Comparison of ENCODE assay signal across 9 mouse cellular contexts in genomic region chr4:34881851-34882250, GRCm38 (mm10). TPM values are rescaled to one million over a fixed set of nuclear protein-coding genes. Genes with fewer than 3 reads are reported as not detected.
DNase-seq lines count a peak whose midpoint lies in the region; ATAC-seq and TF ChIP-seq lines count a peak whose summit lies in the region.
"Had no signal": no experiment of that assay in that cellular context is flagged by ENCODE, and none has a peak within 500 bp of the region (broad histone marks: within the 10 kb centered on the region; RNA-seq: fewer than 3 reads in every experiment).

No protein-coding gene starts in this region.

- no peaks in the 10 kb centered on the region for H3K36me3 ChIP-seq in heart, embryonic 15.5 days
- H3K36me3 ChIP-seq in MEL (ENCODE audit: control insufficient read depth in 1 of 2, insufficient read depth in 2 of 2, low read length in 2 of 2) = peaks cover 2 to 23% of the 10 kb centered on the region in 2 experiments; a peak in 3 of 4 replicates
- H3K36me3 ChIP-seq in hindbrain, embryonic 10.5 days = peaks cover 44% of the 10 kb centered on the region
- no peaks in the 10 kb centered on the region for H3K36me3 ChIP-seq in midbrain, embryonic 11.5 days (ENCODE audit: control insufficient read depth, insufficient read depth, low read length)

- 12% methylated on average over 4 of the region's 4 CpGs for WGBS in heart, embryonic 15.5 days
- WGBS in hindbrain, embryonic 10.5 days = 23% methylated on average over 4 of the region's 4 CpGs
- WGBS in midbrain, embryonic 11.5 days = 24% methylated on average over 4 of the region's 4 CpGs

- no peak for TF ChIP-seq CTCF in MEL (IDR thresholded peaks at IDR 0.05 in 2 of 3, conservative IDR thresholded peaks at IDR 0.05 in 1 of 3; ENCODE audit: control insufficient read depth in 1 of 3, insufficient read depth in 1 of 3, low read depth in 2 of 3, low read length in 3 of 3, poor library complexity in 1 of 3, severe bottlenecking in 1 of 3)

- H3K27me3 ChIP-seq in heart, embryonic 15.5 days = no peaks in the 10 kb centered on the region
- no peaks in the 10 kb centered on the region for H3K27me3 ChIP-seq in MEL (ENCODE audit: control insufficient read depth in 1 of 2, insufficient read depth in 2 of 2, low read length in 2 of 2)
- no peaks in the 10 kb centered on the region for H3K27me3 ChIP-seq in hindbrain, embryonic 10.5 days (ENCODE audit: insufficient read depth, poor library complexity, severe bottlenecking)
- H3K27me3 ChIP-seq in midbrain, embryonic 11.5 days (ENCODE audit: control insufficient read depth, insufficient read depth, low read length) = no peaks in the 10 kb centered on the region

- no peak for DNase-seq in heart, adult 18-20 months
- DNase-seq in MEL (ENCODE audit: low read depth, low spot score) = no peak
- DNase-seq in hindbrain, embryonic 10.5 days (ENCODE audit: low spot score) = no peak
- DNase-seq in midbrain, embryonic 11.5 days (ENCODE audit: low spot score, missing footprints) = peak; percentile 92
- DNase-seq in cerebellum, adult 11 months = no peak
- no peak for DNase-seq in adrenal gland, adult (ENCODE audit: inconsistent age in 2 of 2, low spot score in 1 of 2)
- no peak for DNase-seq in thymus, postnatal 25 days

- peak overlapping the region; percentile 99 for H3K9ac ChIP-seq in heart, embryonic 15.5 days
- H3K9ac ChIP-seq in MEL (ENCODE audit: control insufficient read depth, low read depth, low read length, poor library complexity, severe bottlenecking) = peak overlapping the region; percentile 85
- peak overlapping the region; percentile 99 for H3K9ac ChIP-seq in midbrain, embryonic 11.5 days (ENCODE audit: low read length)

- H3K4me2 ChIP-seq in heart, embryonic 15.5 days = peak overlapping the region; percentile 83
- H3K4me2 ChIP-seq in midbrain, embryonic 11.5 days = peak overlapping the region; percentile 74

- no peak for TF ChIP-seq POLR2A in MEL (IDR thresholded peaks at IDR 0.05; ENCODE audit: control insufficient read depth in 1 of 2, insufficient read depth in 1 of 2, low read depth in 1 of 2, low read length in 2 of 2, poor library complexity in 1 of 2)

- H3K79me2 ChIP-seq in MEL (ENCODE audit: control insufficient read depth, insufficient read depth, low read length, poor library complexity) = peaks cover 58% of the 10 kb centered on the region

- H3K4me1 ChIP-seq in heart, embryonic 15.5 days (replicated peaks) = peaks cover 18% of the 10 kb centered on the region
- peaks cover 6 to 8% of the 10 kb centered on the region in 2 experiments for H3K4me1 ChIP-seq in MEL (ENCODE audit: control insufficient read depth in 1 of 2, insufficient read depth in 2 of 2, low read length in 2 of 2)
- H3K4me1 ChIP-seq in hindbrain, embryonic 10.5 days (replicated peaks) = peaks cover 30% of the 10 kb centered on the region
- peaks cover 12% of the 10 kb centered on the region for H3K4me1 ChIP-seq in midbrain, embryonic 11.5 days (ENCODE audit: control insufficient read depth, insufficient read depth, low read length)

- TF ChIP-seq RAD21 in MEL (IDR thresholded peaks at IDR 0.05; ENCODE audit: low read depth, low read length) = no peak

- peak overlapping the region; percentile 99 for H3K4me3 ChIP-seq in heart, embryonic 15.5 days
- peak overlapping the region; percentile 71 to 77 for H3K4me3 ChIP-seq in MEL (ENCODE audit: control insufficient read depth in 1 of 2, insufficient read depth in 1 of 2, low read depth in 2 of 2, low read length in 2 of 2)
- H3K4me3 ChIP-seq in hindbrain, embryonic 10.5 days = peak overlapping the region; percentile 89
- H3K4me3 ChIP-seq in midbrain, embryonic 11.5 days (ENCODE audit: low read depth, low read length) = peak overlapping the region; percentile 94

- TF ChIP-seq EP300 in MEL (IDR thresholded peaks at IDR 0.05; ENCODE audit: low read depth in 1 of 2, low read length in 2 of 2) = no peak

- no peak for ATAC-seq in heart, embryonic 15.5 days (replicated peaks; ENCODE audit: insufficient number of reproducible peaks, insufficient read depth, low FRiP score, low read depth)
- ATAC-seq in midbrain, embryonic 11.5 days (ENCODE audit: low FRiP score) = no peak

- H3K9me3 ChIP-seq in heart, embryonic 15.5 days (replicated peaks) = no peaks in the 10 kb centered on the region
- no peaks in the 10 kb centered on the region for H3K9me3 ChIP-seq in MEL (replicated peaks; ENCODE audit: insufficient read depth, low read length)
- H3K9me3 ChIP-seq in hindbrain, embryonic 10.5 days = peaks cover 6% of the 10 kb centered on the region
- no peaks in the 10 kb centered on the region for H3K9me3 ChIP-seq in midbrain, embryonic 11.5 days (ENCODE audit: control insufficient read depth, low read length)

- H3K27ac ChIP-seq in heart, embryonic 15.5 days = peak overlapping the region; percentile 99
- H3K27ac ChIP-seq in MEL (ENCODE audit: control insufficient read depth, low read depth, low read length) = no peak overlapping the region
- H3K27ac ChIP-seq in hindbrain, embryonic 10.5 days = peak overlapping the region; percentile 100
- no peak overlapping the region; the same call in 1 of the 2 replicates for H3K27ac ChIP-seq in midbrain, embryonic 11.5 days (ENCODE audit: low read depth, low read length)

TF ChIP-seq in MEL, 35 proteins besides CTCF, POLR2A, EP300 and RAD21:
- TF ChIP-seq BHLHE40 (IDR thresholded peaks at IDR 0.05; ENCODE audit: borderline replicate concordance, low read depth, low read length) (no peak), SIN3A (IDR thresholded peaks at IDR 0.05; ENCODE audit: low read length) (peak; percentile 38; the same call in 1 of the 2 replicates)

RNA-seq across cellular contexts. Expression of gene Zfp292, which starts 0.9 kb away (rescaled TPM):
- polyA plus RNA-seq in heart, embryonic 15.5 days (2015; fragmentation: Nextera tagmentation; extraction: Ambion mirVana) = 11.8 and 12.2 TPM in 2 replicates
- 10 to 100 TPM; 12.7 to 14.4 TPM for total RNA-seq in heart, adult 18-20 months (2021)
- 9.8 and 14.3 TPM in 2 replicates for total RNA-seq in MEL (2012; rRNA removed)
- polyA plus RNA-seq in MEL (2012; ENCODE audit: insufficient read depth in 1 of 2, insufficient read length in 2 of 2, low read depth in 1 of 2, low replicate concordance in 2 of 2, missing spikeins in 1 of 2) = 10 to 100 TPM; 16.8 to 19.4 TPM
- 21.0 and 22.8 TPM in 2 replicates for polyA plus RNA-seq in hindbrain, embryonic 10.5 days (2016; fragmentation: Nextera tagmentation; extraction: Ambion mirVana)
- 40.1 and 47.2 TPM in 2 replicates for polyA plus RNA-seq in midbrain, embryonic 11.5 days (2014; fragmentation: Nextera tagmentation; extraction: Ambion mirVana)

RNA-seq across cellular contexts. Expression of gene Cga, which starts 11.7 kb away (rescaled TPM):
- not detected in 2 replicates for polyA plus RNA-seq in heart, embryonic 15.5 days (2015; fragmentation: Nextera tagmentation; extraction: Ambion mirVana)
- total RNA-seq in heart, adult 18-20 months (2021) = not detected
- total RNA-seq in MEL (2012; rRNA removed) = not detected in 2 replicates
- not detected for polyA plus RNA-seq in MEL (2012; ENCODE audit: insufficient read depth in 1 of 2, insufficient read length in 2 of 2, low read depth in 1 of 2, low replicate concordance in 2 of 2, missing spikeins in 1 of 2)
- 0.41 and 0.78 TPM in 2 replicates for polyA plus RNA-seq in hindbrain, embryonic 10.5 days (2016; fragmentation: Nextera tagmentation; extraction: Ambion mirVana)
- polyA plus RNA-seq in midbrain, embryonic 11.5 days (2014; fragmentation: Nextera tagmentation; extraction: Ambion mirVana) = not detected in 2 replicates
- total RNA-seq: hematopoietic stem cell, adult 5-6 weeks had no signal

Comparison
In these comparisons a context has a peak if more than half of its experiments do, and no peak if none do; other contexts are left out.
1. H3K27ac ChIP-seq: peak in heart, embryonic 15.5 days (single experiment) and hindbrain, embryonic 10.5 days (single experiment); none in MEL (single experiment) and midbrain, embryonic 11.5 days (single experiment).
2. Peak in every context shown above with its lines, with median percentiles within 50 percentile points of each other: H3K4me3 ChIP-seq and H3K9ac ChIP-seq.